Mouse (Mus musculus) ovary, postnatal 14 days (tissue): ENCODE measurements around the gene Smcp.

Source experiments
- DNase-seq: peaks from one replicate; pipeline ENCODE4 v3.0.0; 2022; ENCODE audit warnings: low spot score

Smcp gene

DNA sequence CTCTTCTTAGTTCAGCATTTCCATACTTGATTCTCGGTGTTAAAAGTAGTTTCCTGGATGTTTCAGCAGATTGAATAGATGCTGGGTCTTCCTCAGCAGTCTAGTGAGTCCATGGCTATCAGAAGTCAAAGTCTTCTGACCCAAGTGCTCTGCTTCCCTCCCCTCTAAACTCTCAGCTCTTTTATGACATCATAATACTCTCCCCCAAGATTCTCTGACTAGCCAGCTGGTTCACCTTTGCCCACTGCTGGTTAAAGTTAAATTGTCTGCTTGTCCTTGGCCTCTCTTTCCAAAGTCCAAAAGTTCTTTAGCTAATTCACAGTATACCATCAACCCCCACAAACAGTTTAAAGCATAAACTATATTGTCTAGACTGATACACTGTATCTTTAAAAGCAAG is at the start of gene Smcp:
TSS of gene Smcp (minus strand) at position 140 of the 400 bp plus-strand sequence.
- DNase-seq = no peak

- no peak for DNase-seq
These were observed 49.8 kb upstream of the Smcp start for GRCm38 (mm10) chr3:92638653-92638991.

DNA sequence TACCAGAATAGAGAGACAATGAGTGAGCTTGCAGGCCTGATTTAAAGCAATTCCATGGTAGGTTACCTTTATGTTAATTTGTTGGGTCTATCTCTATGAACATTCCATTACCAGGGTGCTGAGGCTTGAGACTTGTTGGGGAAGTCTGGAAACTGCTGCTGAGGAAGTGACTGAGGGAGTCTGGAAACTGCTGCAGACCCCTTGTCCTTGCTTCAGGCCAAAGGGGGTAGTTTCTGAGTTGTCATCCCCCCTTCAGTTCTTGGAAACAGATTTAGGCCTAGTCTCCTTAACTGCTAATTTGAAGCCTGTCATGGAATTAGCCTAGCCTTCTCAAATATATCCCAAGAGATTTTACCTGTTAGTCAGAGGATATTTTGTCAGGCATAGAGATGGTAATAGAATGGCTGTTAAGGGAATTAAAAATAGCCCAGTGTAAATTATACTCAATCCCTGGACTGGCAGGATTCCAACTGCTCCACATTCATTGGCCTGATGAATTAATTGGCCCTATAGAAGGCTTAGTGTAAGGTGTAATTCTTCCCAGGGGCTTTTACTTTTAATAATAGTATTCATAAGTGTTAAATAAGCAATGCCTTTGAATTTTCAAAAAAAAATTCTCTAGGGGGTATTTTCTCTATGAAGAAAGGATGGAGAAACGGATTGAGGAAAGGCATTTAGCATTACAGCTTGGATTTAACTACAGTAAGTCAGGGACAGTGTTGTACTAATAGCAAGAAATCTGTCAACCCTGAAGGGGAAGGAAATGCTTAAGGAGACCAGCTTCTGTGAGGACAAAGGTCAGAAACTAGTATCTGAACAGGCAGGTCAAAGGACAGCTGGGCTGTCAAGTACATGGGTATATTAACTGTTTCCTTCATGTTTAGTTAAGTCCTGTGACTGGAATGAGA is 49.2 kb upstream of the Smcp start:
- no peak for DNase-seq

GRCm38 (mm10) chr3:92621560-92621959 is 32.8 kb upstream of the Smcp start, which contains the start of gene Lce6a:
Gene Lce6a (minus strand): TSS chr3:92621660.
- DNase-seq = no peak

DNA sequence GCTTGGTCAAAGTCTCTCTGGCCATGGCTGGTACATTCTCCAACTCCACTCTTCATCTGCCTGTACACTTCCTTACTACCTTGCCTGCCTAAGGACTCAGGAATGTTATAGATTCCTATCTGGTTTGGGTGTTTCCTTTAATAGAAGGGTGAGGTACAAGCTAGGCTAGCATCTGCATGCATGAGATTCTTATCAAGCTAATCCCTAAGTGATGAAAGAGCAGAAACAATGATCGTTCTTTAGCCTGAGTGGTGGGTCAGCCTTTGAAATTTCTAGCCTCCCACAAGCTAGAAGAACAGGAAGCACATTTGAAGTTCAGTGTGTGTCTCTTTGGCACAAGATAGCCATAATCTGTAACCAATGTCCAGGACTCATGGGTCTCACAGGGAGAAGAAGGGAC is 21.0 kb upstream of the Smcp start:
- no peak for DNase-seq

- no peak for DNase-seq
These were observed 18.6 kb upstream of the Smcp start, which contains the start of gene 2210017I01Rik for GRCm38 (mm10) chr3:92607392-92607791. Gene 2210017I01Rik (minus strand): TSS chr3:92607492.

DNA sequence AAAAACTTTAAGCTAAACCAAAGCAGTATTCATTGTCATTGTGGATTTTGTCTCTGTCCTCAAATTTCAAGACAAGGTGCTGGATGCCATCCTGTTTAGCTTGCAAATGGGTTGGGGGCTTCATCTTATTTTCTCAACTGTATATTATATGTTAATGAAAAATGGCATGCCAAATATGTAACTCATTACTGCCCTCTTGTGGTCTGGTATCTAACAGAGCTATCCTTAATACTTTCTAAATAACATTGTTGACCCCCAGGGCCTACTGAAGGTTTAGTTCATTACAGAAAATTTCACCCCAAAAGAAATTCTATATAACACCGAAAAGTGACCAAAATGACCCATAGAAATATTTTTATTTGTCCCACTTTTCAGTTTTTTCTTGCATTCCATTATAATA is 13.4 kb upstream of the Smcp start:
- DNase-seq = no peak

GRCm38 (mm10) chr3:92600456-92600855 is 11.7 kb upstream of the Smcp start:
- no peak for DNase-seq

DNA sequence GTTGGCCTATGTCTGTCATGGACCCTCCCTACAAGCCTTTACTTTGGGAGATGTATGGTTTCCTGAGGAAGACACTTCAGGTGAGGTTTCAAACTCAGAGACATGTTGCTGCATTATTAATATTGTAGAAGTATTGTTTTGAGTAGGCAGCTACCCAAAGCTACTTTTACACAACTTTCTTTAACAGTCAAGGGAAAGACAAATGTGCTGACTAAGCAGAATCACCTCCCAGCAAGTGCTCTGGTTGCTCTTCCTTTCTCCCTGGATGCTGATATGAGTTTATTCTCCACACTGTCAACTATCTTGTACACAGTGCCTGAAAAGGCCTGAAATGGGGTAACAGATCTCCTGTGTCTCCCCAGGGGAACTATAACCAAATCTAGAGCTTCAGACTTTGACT is 11.2 kb upstream of the Smcp start:
- DNase-seq = no peak

DNA sequence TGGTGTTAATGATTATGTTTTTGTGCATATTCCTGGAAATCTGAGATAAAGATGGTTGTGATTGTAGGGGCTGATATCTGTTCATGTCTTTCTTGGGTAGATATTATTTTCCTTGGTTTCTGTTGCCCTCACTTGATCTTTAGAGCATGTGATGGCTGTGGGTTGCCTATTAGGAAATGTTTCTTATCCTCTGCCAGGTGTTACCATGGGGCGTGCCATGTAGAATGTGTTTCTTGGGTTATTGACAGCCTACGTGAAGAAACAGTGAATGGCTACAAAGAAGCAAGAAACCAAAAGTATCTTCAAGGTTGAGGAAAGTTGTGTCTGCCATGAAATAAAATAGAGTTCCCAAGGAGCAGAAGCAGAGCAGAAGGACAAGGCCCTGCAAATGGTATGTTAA is 9.6 kb upstream of the Smcp start:
- no peak for DNase-seq

DNA sequence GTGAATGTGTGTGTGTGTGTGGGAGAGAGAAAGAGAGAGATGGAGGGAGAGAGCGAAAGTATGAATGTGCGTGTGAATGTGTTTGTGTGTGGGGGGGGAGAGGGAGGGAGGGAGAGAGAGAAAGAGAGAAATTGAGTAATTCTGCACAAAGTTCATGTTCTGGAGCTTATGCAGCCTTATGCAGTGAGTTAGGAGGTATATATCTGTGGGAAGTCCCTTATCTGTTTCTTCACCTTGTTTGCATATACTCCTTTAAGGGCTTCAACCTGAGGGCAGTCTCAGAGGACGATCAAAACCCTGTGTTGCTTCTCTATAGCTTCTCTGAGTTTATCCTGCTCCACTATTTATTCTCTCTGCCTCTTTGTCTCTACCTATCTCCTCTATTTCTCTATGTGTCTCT is 1.6 kb downstream of the Smcp start:
- no peak for DNase-seq

DNA sequence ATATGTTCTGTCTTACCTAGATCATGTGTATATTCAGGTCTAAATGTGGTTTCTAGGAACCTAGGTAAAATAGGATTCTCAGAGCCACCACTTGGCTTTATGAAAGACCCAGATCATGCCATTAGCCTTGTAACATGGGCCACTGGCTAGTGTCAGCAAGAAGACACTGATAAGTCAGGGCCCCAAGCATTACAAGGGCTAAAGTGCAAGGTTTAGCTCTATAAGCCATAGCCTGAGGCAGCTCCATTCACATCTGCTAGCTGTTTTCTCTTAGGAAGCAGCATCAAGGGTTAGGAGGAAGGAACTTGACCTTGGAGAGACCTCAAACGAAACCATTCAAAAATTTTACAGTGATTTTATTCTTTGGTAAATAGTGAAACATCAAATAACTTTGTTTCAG is 3.7 kb downstream of the Smcp start:
- no peak for DNase-seq

- DNase-seq = no peak
These were observed 5.5 kb downstream of the Smcp start for GRCm38 (mm10) chr3:92583164-92583826.

- no peak for DNase-seq
These were observed 9.3 kb downstream of the Smcp start for GRCm38 (mm10) chr3:92579508-92579907.

DNA sequence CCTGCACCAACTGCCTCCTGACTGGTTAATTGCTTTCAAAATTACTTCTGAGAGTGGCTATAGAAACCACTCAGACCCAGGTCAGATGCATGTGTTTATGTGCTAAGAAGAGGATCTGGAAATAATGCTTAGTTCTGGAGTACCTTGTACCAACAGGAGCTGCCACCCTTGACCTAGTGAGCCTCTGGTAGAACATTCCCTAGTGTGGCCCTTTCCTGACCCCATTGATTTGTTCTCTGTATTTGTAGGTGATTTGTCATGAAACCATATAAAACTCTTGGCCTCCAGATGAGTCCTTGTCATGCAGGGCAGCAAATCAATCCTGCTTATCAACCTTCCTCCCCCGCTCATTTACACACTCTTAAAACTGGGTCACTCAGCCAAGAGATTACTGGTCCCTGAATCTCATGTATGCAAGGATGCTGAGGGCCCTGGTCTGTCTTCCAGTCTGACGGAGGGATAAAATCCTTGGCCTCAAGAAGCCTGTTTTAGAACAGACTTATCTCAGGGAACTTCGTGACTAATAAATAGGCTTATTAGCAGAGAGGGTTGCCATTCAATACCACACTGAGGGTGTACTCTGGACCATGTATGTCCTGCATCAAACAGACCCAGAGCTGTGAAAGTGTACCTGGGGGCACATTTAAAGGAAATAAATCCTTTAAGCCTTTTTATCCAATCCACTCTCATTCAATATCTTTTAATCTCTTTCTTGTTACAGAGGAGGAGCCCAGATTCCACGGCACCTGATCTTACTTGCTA is 10.0 kb downstream of the Smcp start:
- DNase-seq = no peak

DNA sequence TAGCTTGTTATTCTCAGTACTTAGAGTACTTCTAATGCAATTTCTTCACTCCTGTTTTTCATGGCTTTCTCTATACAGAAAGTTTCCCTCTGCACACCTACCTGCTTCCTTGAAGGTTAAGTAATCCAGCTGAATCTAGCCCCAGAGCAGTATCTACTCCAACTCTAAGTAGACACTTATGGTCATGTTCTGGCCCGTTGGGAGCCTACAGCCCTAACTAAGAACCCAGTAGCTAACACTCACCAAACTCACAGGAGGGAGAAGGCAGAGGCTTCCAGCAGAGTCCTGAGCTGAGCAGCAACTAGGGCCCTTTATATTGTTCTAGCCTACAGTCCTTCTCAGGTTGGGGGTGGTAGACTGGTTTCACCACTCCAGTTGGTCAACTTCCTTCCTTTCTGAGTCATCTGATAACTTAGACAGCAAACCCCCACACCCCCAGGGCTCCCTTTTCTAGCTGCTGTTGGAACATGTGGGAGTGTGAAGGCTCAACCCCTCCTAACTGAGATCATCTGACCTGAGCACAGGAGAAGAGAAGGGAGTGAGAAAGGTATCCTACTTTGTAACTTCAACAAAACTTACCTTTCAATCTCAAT is 15.3 kb downstream of the Smcp start, which contains the start of gene Ivl:
TSS of gene Ivl (minus strand) at position 287 of the 593 bp plus-strand sequence.
- no peak for DNase-seq

- DNase-seq = no peak
These were observed 16.2 kb downstream of the Smcp start for GRCm38 (mm10) chr3:92572514-92573155.

GRCm38 (mm10) chr3:92568752-92569151 is 20.0 kb downstream of the Smcp start:
- DNase-seq = no peak

DNA sequence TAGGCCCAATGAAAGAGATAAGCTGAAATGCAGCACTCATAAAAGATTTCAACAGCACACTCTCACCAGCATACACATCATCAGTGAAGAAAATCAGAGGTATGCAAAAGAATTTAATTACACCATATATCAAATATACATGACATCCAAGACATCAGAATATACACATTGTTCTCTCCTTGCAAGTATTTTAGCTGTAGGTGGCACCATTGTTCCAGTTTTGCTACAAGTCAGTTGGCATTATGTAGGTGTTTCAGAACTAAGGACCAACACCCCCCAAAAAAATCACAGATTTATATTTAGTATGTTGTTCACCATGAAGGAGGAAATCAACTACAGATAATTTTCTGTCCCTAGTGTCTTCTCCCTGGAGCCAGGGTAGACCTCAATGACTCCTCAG is 23.4 kb downstream of the Smcp start:
- no peak for DNase-seq

DNA sequence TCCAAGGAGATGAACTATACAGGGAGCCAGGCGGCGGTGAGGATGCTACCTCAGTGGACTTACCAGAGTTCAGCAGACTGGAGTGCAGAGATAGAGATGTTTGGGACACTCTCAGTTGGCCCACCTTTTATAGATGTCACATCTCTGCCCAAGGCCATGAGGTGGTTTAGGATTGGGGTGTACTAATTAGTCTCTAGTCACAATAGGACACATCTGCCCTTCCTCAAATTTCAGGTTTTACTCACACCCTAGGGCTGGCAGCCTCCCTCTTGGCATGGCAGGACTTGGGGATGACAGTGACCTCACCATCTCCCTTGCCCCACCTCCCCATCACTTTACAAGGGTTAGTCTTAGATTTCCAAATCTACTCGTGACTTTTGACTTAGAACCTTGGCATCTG is 54.4 kb downstream of the Smcp start, which contains the start of gene 2310046K23Rik:
TSS of gene 2310046K23Rik (minus strand) at position 101 of the 400 bp plus-strand sequence.
- DNase-seq = no peak
